Mouse (Mus musculus) 3T3-L1 (cell line): ENCODE measurements around the gene Emx1.

Experiments
- DNase-seq: peaks from one replicate; pipeline ENCODE4 v3.0.0-alpha.2; 2015; ENCODE audit warnings: low read depth, low spot score

The Emx1 gene

GRCm38 (mm10) chr6:85189361-85189760, 2.1 kb downstream of the Emx1 start:
- DNase-seq, result no peak

- DNase-seq, result no peak
These were observed 2.8 kb downstream of the Emx1 start for GRCm38 (mm10) chr6:85189911-85190591.

- DNase-seq, result no peak
These were observed 3.4 kb downstream of the Emx1 start for GRCm38 (mm10) chr6:85190671-85191070.

- DNase-seq, result no peak
These were observed 4.7 kb downstream of the Emx1 start for GRCm38 (mm10) chr6:85191751-85192440.

- DNase-seq, result no peak
These were observed 6.4 kb downstream of the Emx1 start for GRCm38 (mm10) chr6:85193381-85194318.

GRCm38 (mm10) chr6:85197951-85198350, 10.7 kb downstream of the Emx1 start:
- DNase-seq, result no peak

- DNase-seq, result no peak
These were observed 19.1 kb downstream of the Emx1 start for GRCm38 (mm10) chr6:85206182-85206938.

GRCm38 (mm10) chr6:85206939-85207285, 19.7 kb downstream of the Emx1 start:
- DNase-seq, result no peak

GRCm38 (mm10) chr6:85207345-85207744, 20.1 kb downstream of the Emx1 start:
- DNase-seq, result no peak

- peak; percentile 23 for DNase-seq
These were observed 22.2 kb downstream of the Emx1 start for GRCm38 (mm10) chr6:85209226-85209967.

- DNase-seq, result no peak
These were observed 23.4 kb downstream of the Emx1 start for GRCm38 (mm10) chr6:85210686-85211085.

GRCm38 (mm10) chr6:85218251-85218650, 31.0 kb downstream of the Emx1 start:
- DNase-seq, result no peak

GRCm38 (mm10) chr6:85218684-85219445, 31.6 kb downstream of the Emx1 start:
- peak; percentile 59 for DNase-seq

GRCm38 (mm10) chr6:85219706-85220105, 32.5 kb downstream of the Emx1 start:
- no peak for DNase-seq

GRCm38 (mm10) chr6:85220917-85221316, 33.7 kb downstream of the Emx1 start:
- DNase-seq, result no peak

- DNase-seq, result no peak
These were observed 35.3 kb downstream of the Emx1 start for GRCm38 (mm10) chr6:85222551-85222950.

GRCm38 (mm10) chr6:85223498-85224150, 36.4 kb downstream of the Emx1 start:
- DNase-seq, result no peak

- DNase-seq, result peak; percentile 47
These were observed 37.2 kb downstream of the Emx1 start for GRCm38 (mm10) chr6:85224442-85224891.

- DNase-seq, result no peak
These were observed 39.3 kb downstream of the Emx1 start for GRCm38 (mm10) chr6:85226570-85226969.
